15 mouse cellular contexts compared by ENCODE assay signal in genomic region chr17:23566787-23567186, GRCm38 (mm10). TPM values are rescaled to one million over a fixed set of nuclear protein-coding genes. Genes with fewer than 3 reads are reported as not detected.
DNase-seq lines count a peak whose midpoint lies in the region; ATAC-seq and TF ChIP-seq lines count a peak whose summit lies in the region.
"Had no signal": no experiment of that assay in that cellular context is flagged by ENCODE, and none has a peak within 500 bp of the region (broad histone marks: within the 10 kb centered on the region; RNA-seq: fewer than 3 reads in every experiment).

No protein-coding gene starts in this region.

- intact Hi-C loops in left cerebral cortex, adult 2 months (cut with DNase I), result no loop called here
- intact Hi-C loops in left cerebral cortex, postnatal 36 days (cut with DNase I), result loop anchor here (5.0 kb wide), 2 partner anchors 36 to 136 kb away; partner anchors contain the start of gene Zscan10

- H3K27ac ChIP-seq in left cerebral cortex, adult 2 months, result no peak overlapping the region
- H3K27ac ChIP-seq: embryonic facial prominence, embryonic 13.5 days; liver, embryonic 15.5 days had no signal

- peak; percentile 36 for DNase-seq in adrenal gland, adult 2 months
- DNase-seq in adrenal gland, adult 18-20 months (ENCODE audit: low spot score in 2 of 2), result no peak
- no peak for DNase-seq in left cerebral cortex, adult 2 months (ENCODE audit: extremely low spot score in 1 of 2, low spot score in 2 of 2)
- no peak for DNase-seq in left cerebral cortex, postnatal 36 days (ENCODE audit: low spot score in 2 of 2)
- peak; percentile 63 for DNase-seq in ES-CJ7 (ENCODE audit: low read depth, low spot score)
- DNase-seq in left cerebral cortex, adult 18-20 months (ENCODE audit: low spot score in 2 of 2), result no peak
- no peak for DNase-seq in cerebellum, adult 18-20 months
- DNase-seq: layer of hippocampus, adult 9-11 months; midbrain, embryonic 14.5 days; right cerebral cortex, postnatal 25 days had no signal

- H3K4me3 ChIP-seq in left cerebral cortex, adult 2 months, result no peak overlapping the region
- H3K4me3 ChIP-seq: embryonic facial prominence, embryonic 13.5 days; liver, embryonic 15.5 days had no signal

- 0 out of 2 replicates have a peak, but pooled peaks have one; percentile 48 for ATAC-seq in megakaryocyte-erythroid progenitor cell, adult 5-6 weeks (replicated peaks; ENCODE audit: low FRiP score, low TSS enrichment, poor library complexity, severe bottlenecking)

- peak; percentile 14 for TF ChIP-seq CTCF in left cerebral cortex, adult 2 months (IDR thresholded peaks at IDR 0.05)

RNA-seq across cellular contexts. Expression of gene Zfp213, which starts 2.7 kb away (rescaled TPM):
- total RNA-seq in adrenal gland, adult 2 months (2021), result 10 to 100 TPM; 11.0 to 11.6 TPM
- polyA plus RNA-seq in adrenal gland, adult 2 months (2012; rRNA removed), result 25.5 and 28.1 TPM in 2 replicates
- 10 to 100 TPM; 11.0 to 12.3 TPM for total RNA-seq in adrenal gland, adult 18-20 months (2021)
- 1 to 10 TPM; 6.8 TPM for total RNA-seq in left cerebral cortex, adult 2 months (2021)
- 1 to 10 TPM; 6.0 to 6.8 TPM for total RNA-seq in left cerebral cortex, postnatal 36 days (2021)
- 7.4 and 7.8 TPM in 2 replicates for total RNA-seq in megakaryocyte-erythroid progenitor cell, adult 5-6 weeks (2014; fragmentation: Nextera tagmentation)
- 4.9 and 7.5 TPM in 2 replicates for total RNA-seq in megakaryocyte-erythroid progenitor cell, adult 5-6 weeks (2017)
- total RNA-seq in left cerebral cortex, adult 18-20 months (2021), result 1 to 10 TPM; 6.8 to 7.1 TPM

RNA-seq across cellular contexts. Expression of gene Zfp13, which starts 32.5 kb away (rescaled TPM):
- total RNA-seq in adrenal gland, adult 2 months (2021), result 10 to 100 TPM in 1 of 2 experiments, 1 to 10 TPM in 1; 6.6 to 12.4 TPM
- 25.1 and 25.4 TPM in 2 replicates for polyA plus RNA-seq in adrenal gland, adult 2 months (2012; rRNA removed)
- 1 to 10 TPM; 6.2 to 6.3 TPM for total RNA-seq in adrenal gland, adult 18-20 months (2021)
- total RNA-seq in left cerebral cortex, adult 2 months (2021), result 10 to 100 TPM; 24.7 to 32.0 TPM
- 10 to 100 TPM; 26.0 to 26.4 TPM for total RNA-seq in left cerebral cortex, postnatal 36 days (2021)
- not detected in 2 replicates for total RNA-seq in megakaryocyte-erythroid progenitor cell, adult 5-6 weeks (2014; fragmentation: Nextera tagmentation)
- total RNA-seq in megakaryocyte-erythroid progenitor cell, adult 5-6 weeks (2017), result not detected in 2 replicates
- total RNA-seq in left cerebral cortex, adult 18-20 months (2021), result 10 to 100 TPM; 27.5 to 29.7 TPM
- total RNA-seq: neutrophil, adult 5-6 weeks had no signal

RNA-seq across cellular contexts. Expression of gene Zscan10, which starts 33.9 kb away (rescaled TPM):
- not detected for total RNA-seq in adrenal gland, adult 2 months (2021)
- polyA plus RNA-seq in adrenal gland, adult 2 months (2012; rRNA removed), result 0.04 TPM in 1 of 2 replicates, not detected in the other
- not detected for total RNA-seq in adrenal gland, adult 18-20 months (2021)
- total RNA-seq in left cerebral cortex, adult 2 months (2021), result not detected
- total RNA-seq in left cerebral cortex, postnatal 36 days (2021), result not detected
- total RNA-seq in megakaryocyte-erythroid progenitor cell, adult 5-6 weeks (2014; fragmentation: Nextera tagmentation), result not detected in 2 replicates
- total RNA-seq in megakaryocyte-erythroid progenitor cell, adult 5-6 weeks (2017), result not detected in 2 replicates
- total RNA-seq in left cerebral cortex, adult 18-20 months (2021), result not detected
- total RNA-seq: neutrophil, adult 5-6 weeks had no signal
- polyA plus RNA-seq: heart, embryonic 14.5 days; liver, embryonic 15.5 days; midbrain, embryonic 14.5 days had no signal

Comparison
In these comparisons a context has a peak if more than half of its experiments do, and no peak if none do; other contexts are left out.
1. DNase-seq: peak in adrenal gland, adult 2 months (single experiment) and ES-CJ7 (single experiment); none in adrenal gland, adult 18-20 months (0 of 2), left cerebral cortex, adult 2 months (0 of 2), left cerebral cortex, postnatal 36 days (0 of 2), left cerebral cortex, adult 18-20 months (0 of 2) and cerebellum, adult 18-20 months (0 of 2).
2. RNA of gene Zfp13, which starts 32.5 kb away (total RNA-seq): 24.7 to 32.0 TPM in left cerebral cortex, adult 2 months, 27.5 to 29.7 TPM in left cerebral cortex, adult 18-20 months, 26.0 to 26.4 TPM in left cerebral cortex, postnatal 36 days, 6.6 to 12.4 TPM in adrenal gland, adult 2 months and 6.2 to 6.3 TPM in adrenal gland, adult 18-20 months; not detected in megakaryocyte-erythroid progenitor cell, adult 5-6 weeks; every median in the first group is over 4 times any median in the second.